Mouse (Mus musculus): ENCODE measurements around the gene Aim2.

DNA sequence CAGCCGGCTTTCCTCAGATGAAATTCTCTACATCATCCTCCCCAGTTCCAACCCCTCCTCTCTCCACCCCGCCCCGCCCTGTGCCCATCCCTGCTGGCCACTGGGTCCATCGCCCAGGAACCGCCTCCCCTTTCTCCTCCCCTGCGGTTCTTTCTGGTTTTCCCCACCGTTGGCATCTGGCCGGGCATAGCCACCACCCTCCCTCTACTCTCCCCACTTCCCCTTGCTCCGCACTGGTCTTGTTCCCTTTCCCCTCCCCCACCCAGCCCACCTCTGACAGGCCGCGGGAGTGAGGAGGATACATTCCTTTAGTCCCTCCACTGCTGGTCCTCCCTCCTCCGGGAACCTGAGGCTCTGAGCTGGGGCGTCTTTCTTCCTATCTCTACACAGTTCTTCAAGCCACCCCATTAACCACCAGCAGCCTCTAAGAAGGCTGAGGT is 15.3 kb downstream of the Aim2 start:
- no peak for TF ChIP-seq POLR2A (IDR thresholded peaks at IDR 0.05; ENCODE audit: extremely low read depth, insufficient read depth, low read length)
- TF ChIP-seq CTCF (IDR thresholded peaks at IDR 0.05; ENCODE audit: extremely low read depth, insufficient read depth, low read length), result no peak

All from cortical plate, adult 2 months (tissue).